Mouse (Mus musculus) heart, adult 8-10 months (tissue): ENCODE data around the gene Kcnq2. TPM values are rescaled to one million over a fixed set of nuclear protein-coding genes. Genes with fewer than 3 reads are reported as not detected.

Source experiments
- DNase-seq: peaks from one replicate; pipeline ENCODE4 v3.0.0; 2022; ENCODE audit warnings: low spot score
- total RNA-seq, 4 experiments: library from RNA; stranded (reverse); gene quantifications; 2 replicates each; pipeline ENCODE4 v1.2.4; 2022

Kcnq2 gene
- total RNA-seq, 4 experiments from 2014 or later, result 0.06 to 0.12 (median 0.09) TPM; not detected in 1

- no peak for DNase-seq
These were observed 92.7 kb downstream of the Kcnq2 start for GRCm38 (mm10) chr2:181042376-181042775.

- DNase-seq, result no peak
These were observed 93.2 kb downstream of the Kcnq2 start for GRCm38 (mm10) chr2:181041941-181042340.

GRCm38 (mm10) chr2:181039356-181039680 is 95.8 kb downstream of the Kcnq2 start:
- DNase-seq, result no peak

- DNase-seq, result no peak
These were observed 96.3 kb downstream of the Kcnq2 start for GRCm38 (mm10) chr2:181038644-181039355.

GRCm38 (mm10) chr2:181036561-181036960 is 98.5 kb downstream of the Kcnq2 start:
- DNase-seq, result no peak

- no peak for DNase-seq
These were observed 99.9 kb downstream of the Kcnq2 start for GRCm38 (mm10) chr2:181035186-181035585.

- DNase-seq, result no peak
These were observed 101.8 kb downstream of the Kcnq2 start for GRCm38 (mm10) chr2:181033310-181033709.

GRCm38 (mm10) chr2:181032407-181032806 is 102.7 kb downstream of the Kcnq2 start:
- DNase-seq, result no peak

- DNase-seq, result no peak
These were observed 103.6 kb downstream of the Kcnq2 start for GRCm38 (mm10) chr2:181031406-181031934.

Other genes starting within 250 kb of the Kcnq2 start
- 10 to 100 TPM; 28.5 to 31.4 (median 30.5) TPM for gene Ythdf1, start 214.4 kb downstream of the Kcnq2 start, total RNA-seq
- gene Birc7, start 206.3 kb downstream of the Kcnq2 start, total RNA-seq, result not detected
- gene Nkain4, start 180.6 kb downstream of the Kcnq2 start, total RNA-seq, result 10 to 100 TPM in 1 of 4 experiments, 1 to 10 TPM in 3; 6.6 to 12.0 (median 6.7) TPM
- gene Arfgap1, start 168.1 kb downstream of the Kcnq2 start, total RNA-seq, result 10 to 100 TPM; 28.1 to 35.6 (median 33.2) TPM
- gene Col20a1, start 148.8 kb downstream of the Kcnq2 start, total RNA-seq, result under 1 TPM; 0.19 to 0.75 (median 0.28) TPM
- gene Chrna4, start 91.8 kb downstream of the Kcnq2 start, total RNA-seq, result not detected
- gene Eef1a2, start 21.7 kb upstream of the Kcnq2 start, total RNA-seq, result 1,000 to 10,000 TPM; 1,613 to 1,715 (median 1,670) TPM
- 10 to 100 TPM; 45.3 to 54.3 (median 52.4) TPM for gene Ppdpf, start 51.9 kb upstream of the Kcnq2 start, total RNA-seq
- gene Ptk6, start 67.5 kb upstream of the Kcnq2 start, total RNA-seq, result not detected
- under 1 TPM; 0.30 to 0.46 (median 0.38) TPM for gene Srms, start 77.9 kb upstream of the Kcnq2 start, total RNA-seq
- not detected for gene Fndc11, start 84.7 kb upstream of the Kcnq2 start, total RNA-seq
- 1 to 10 TPM; 7.9 to 9.5 (median 9.0) TPM for gene Helz2, start 106.7 kb upstream of the Kcnq2 start, total RNA-seq
- 1 to 10 TPM; 6.9 to 8.8 (median 7.7) TPM for gene Gmeb2, start 152.7 kb upstream of the Kcnq2 start, total RNA-seq
- gene Stmn3, start 179.2 kb upstream of the Kcnq2 start, total RNA-seq, result under 1 TPM in 2 of 4 experiments, not detected in 2; 0.30 to 0.47 TPM
- gene Rtel1, start 184.4 kb upstream of the Kcnq2 start, total RNA-seq, result 10 to 100 TPM in 2 of 4 experiments, 1 to 10 TPM in 2; 8.1 to 13.0 (median 10.0) TPM
- gene Zgpat, start 229.6 kb upstream of the Kcnq2 start, total RNA-seq, result 10 to 100 TPM; 17.4 to 22.9 (median 18.1) TPM
- 10 to 100 TPM; 50.2 to 56.0 (median 53.9) TPM for gene Arfrp1, start 230.1 kb upstream of the Kcnq2 start, total RNA-seq
- 1 to 10 TPM; 4.6 to 5.1 (median 4.8) TPM for gene Lime1, start 244.8 kb upstream of the Kcnq2 start, total RNA-seq